Mouse (Mus musculus) kidney, postnatal 0 days (tissue): Measurements from ENCODE around the gene Rad23b. TPM values are rescaled to one million over a fixed set of nuclear protein-coding genes. Genes with fewer than 3 reads are reported as not detected.
A peak's percentile ranks its signal among the peaks of the same experiment; 100 is the strongest.
"Not testable (repeated sequence)": the region's sequence is repeated elsewhere in the genome, so short reads cannot be mapped to it uniquely, and the experiment has no call there.

Source experiments
- ATAC-seq: fragments of 200-750 bp; cut with Nextera tagmentation; replicated peaks from 2 replicates; pipeline ENCODE4 v1.8.0; 2017; ENCODE audit warnings: low read depth, moderate number of reproducible peaks, moderate TSS enrichment, moderate library complexity; ENCODE audit not compliant: low FRiP score
- DNase-seq: peaks from one replicate; pipeline ENCODE4 v3.0.0-alpha.2; 2016; ENCODE audit warnings: low spot score
- H3K27ac ChIP-seq: fragments of 300-500 bp; sonication (generic); 2 replicates; pipeline ENCODE4 v1.5.1; 2014; ENCODE audit warnings: mild to moderate bottlenecking
- H3K27me3 ChIP-seq: fragments of 300-500 bp; sonication (generic); 2 replicates; pipeline ENCODE4 v1.6.1; 2014; ENCODE audit warnings: low read length, mixed read lengths; ENCODE audit not compliant: insufficient read depth
- H3K36me3 ChIP-seq: fragments of 300-500 bp; sonication (generic); 2 replicates; pipeline ENCODE4 v1.6.1; 2014; ENCODE audit warnings: low read length, mixed read lengths; ENCODE audit not compliant: insufficient read depth
- H3K4me1 ChIP-seq: fragments of 300-500 bp; sonication (generic); replicated peaks from 2 replicates; pipeline ENCODE4 v1.6.1; 2014; ENCODE audit warnings: antibody characterized with exemption, low read length, mixed read lengths; ENCODE audit not compliant: insufficient read depth
- H3K4me2 ChIP-seq: fragments of 300-500 bp; sonication (generic); 2 replicates; pipeline ENCODE4 v1.6.1; 2014; ENCODE audit warnings: mild to moderate bottlenecking, low read length, moderate library complexity, mixed read lengths
- H3K4me3 ChIP-seq: fragments of 300-500 bp; sonication (generic); replicated peaks from 2 replicates; pipeline ENCODE4 v1.5.1; 2014; ENCODE audit warnings: low read depth, low read length
- H3K9ac ChIP-seq: fragments of 300-500 bp; sonication (generic); 2 replicates; pipeline ENCODE4 v1.6.1; 2014; ENCODE audit warnings: low read depth, low read length
- H3K9me3 ChIP-seq: fragments of 300-500 bp; sonication (generic); replicated peaks from 2 replicates; pipeline ENCODE4 v1.6.1; 2016; ENCODE audit warnings: low read length, inconsistent platforms, mixed read lengths
- CTCF ChIP-seq: IDR thresholded peaks from 2 replicates; pipeline ENCODE4 v1.5.1; 2016; ENCODE audit warnings: antibody characterized with exemption, low read depth, mild to moderate bottlenecking, moderate library complexity
- WGBS: fragments of 180-500 bp; shearing (Covaris S2); extraction: QIAGEN DNeasy Blood & Tissue Kit; methylation state at CpG from one replicate; pipeline ENCODE4 v1.1.7; 2014; 5-methylcytosine and 5-hydroxymethylcytosine counted together
- polyA plus RNA-seq: library from polyadenylated mRNA; unstranded; fragments of >200 nt; fragmentation: Nextera tagmentation; extraction: Ambion mirVana; gene quantifications from 2 replicates; pipeline ENCODE4 v1.2.1, GENCODE M21; 2015

Rad23b gene
- polyA plus RNA-seq, 1 experiment from 2014 or later = 79.7 TPM

DNA sequence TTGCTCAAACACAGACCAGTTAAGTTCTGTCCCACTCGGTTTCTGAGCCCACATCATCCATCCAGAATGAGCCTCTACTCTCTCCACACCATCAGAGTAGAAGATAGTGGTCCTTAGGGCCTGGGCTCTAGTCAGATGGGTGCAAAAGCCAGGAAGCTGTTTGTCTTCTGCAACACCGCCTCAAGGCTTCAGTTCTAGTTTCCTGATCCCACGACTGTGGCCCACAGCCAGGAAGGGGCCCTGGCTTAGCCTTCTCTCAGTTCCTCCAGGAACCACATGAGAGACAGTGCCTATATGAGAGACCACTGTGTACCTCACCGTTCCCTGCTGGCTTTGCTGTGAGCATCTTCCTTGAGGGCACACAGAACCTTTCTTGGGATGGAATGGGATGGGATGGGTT lies 22.3 kb upstream of the Rad23b start:
- Histone ChIP-seq H3K4me2 (no peak overlapping the region), H3K27me3 (no peaks in the 10 kb centered on the region), H3K4me1 (no peaks in the 10 kb centered on the region), H3K9me3 (no peaks in the 10 kb centered on the region), H3K27ac (no peak overlapping the region), H3K36me3 (no peaks in the 10 kb centered on the region), H3K9ac (no peak overlapping the region), H3K4me3 (no peak overlapping the region)
- 69% methylated on average over 4 of the region's 4 CpGs for WGBS
- ATAC-seq (no peak), DNase-seq (no peak)
- TF ChIP-seq CTCF = no peak

DNA sequence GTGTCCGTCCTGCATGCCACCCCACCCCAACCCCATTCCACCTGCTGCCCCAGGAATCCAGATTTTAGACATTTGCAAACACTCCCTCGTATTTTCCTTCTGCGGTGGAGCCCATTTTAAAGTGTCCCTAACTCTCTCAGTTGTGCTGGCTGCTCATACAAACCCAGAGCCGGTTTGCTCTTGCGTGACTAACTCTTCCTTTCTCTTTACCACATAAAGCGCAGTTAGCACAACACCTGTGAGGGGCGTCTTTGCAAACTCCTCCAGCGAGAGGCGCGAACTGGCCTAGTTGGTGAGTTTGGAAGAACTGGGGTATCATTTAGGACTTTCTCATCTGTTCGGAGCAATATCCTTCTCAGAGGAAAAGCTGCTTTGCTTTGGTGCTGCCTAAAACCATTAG lies 21.4 kb upstream of the Rad23b start:
- no peak overlapping the region for H3K4me2 ChIP-seq
- H3K4me3 ChIP-seq = no peak overlapping the region
- DNase-seq = no peak
- no peaks in the 10 kb centered on the region for H3K27me3 ChIP-seq
- ATAC-seq = no peak
- TF ChIP-seq CTCF = no peak
- H3K9ac ChIP-seq = no peak overlapping the region
- 89% methylated on average over 11 of the region's 11 CpGs for WGBS
- no peaks in the 10 kb centered on the region for H3K36me3 ChIP-seq
- H3K4me1 ChIP-seq = no peaks in the 10 kb centered on the region
- no peaks in the 10 kb centered on the region for H3K9me3 ChIP-seq
- H3K27ac ChIP-seq = no peak overlapping the region

- not testable (repeated sequence) for H3K9ac ChIP-seq, H3K27me3 ChIP-seq, H3K4me1 ChIP-seq, H3K27ac ChIP-seq, H3K36me3 ChIP-seq, DNase-seq, H3K4me2 ChIP-seq, H3K9me3 ChIP-seq, H3K4me3 ChIP-seq, ATAC-seq
- WGBS = 93% methylated on average over 6 of the region's 7 CpGs
These were observed 20.9 kb upstream of the Rad23b start for GRCm38 (mm10) chr4:55328928-55329327.

- TF ChIP-seq CTCF = no peak
- no peak overlapping the region for H3K9ac ChIP-seq
- H3K27me3 ChIP-seq = no peaks in the 10 kb centered on the region
- DNase-seq (peak; percentile 14), ATAC-seq (no peak)
- H3K36me3 ChIP-seq = no peaks in the 10 kb centered on the region
- 58% methylated on average over 8 of the region's 8 CpGs for WGBS
- no peak overlapping the region for H3K4me2 ChIP-seq
- no peak overlapping the region for H3K27ac ChIP-seq
- no peak overlapping the region for H3K4me3 ChIP-seq
- no peaks in the 10 kb centered on the region for H3K4me1 ChIP-seq
- H3K9me3 ChIP-seq = no peaks in the 10 kb centered on the region
These were observed 20.1 kb upstream of the Rad23b start for GRCm38 (mm10) chr4:55329621-55330346.

DNA sequence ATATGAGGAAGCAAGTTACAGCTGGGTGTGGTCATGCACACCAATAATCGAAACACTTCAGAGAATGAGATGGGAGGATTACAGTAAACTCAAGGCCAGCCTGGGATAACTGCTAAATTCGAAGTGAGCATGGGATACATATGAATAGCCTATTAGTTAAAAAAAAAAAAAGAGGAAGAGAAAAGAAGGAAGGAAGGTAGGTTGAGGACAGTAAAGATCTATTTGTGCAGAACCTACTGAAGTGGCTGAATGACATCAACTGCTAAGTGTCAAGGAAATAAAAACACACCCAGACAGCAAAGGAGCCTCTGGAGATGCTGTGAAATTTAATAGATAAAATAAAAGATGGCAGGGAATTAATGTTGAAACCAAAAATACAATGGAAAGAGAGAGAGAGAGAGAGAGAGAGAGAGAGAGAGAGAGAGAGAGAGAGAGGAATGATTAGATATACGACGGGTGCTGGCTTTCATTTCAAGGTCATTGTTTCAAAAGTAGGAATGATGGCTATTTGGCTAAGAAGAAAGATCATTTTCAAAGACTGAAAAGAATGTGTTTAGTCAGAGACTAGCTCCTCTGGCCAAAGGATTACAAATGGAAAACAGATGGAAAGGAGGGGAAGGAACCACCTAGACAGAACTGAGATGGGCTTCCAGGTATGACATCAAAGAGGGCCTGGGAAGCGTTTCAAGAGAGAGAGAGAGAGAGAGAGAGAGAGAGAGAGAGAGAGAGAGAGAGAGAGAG lies 14.6 kb upstream of the Rad23b start:
- no peaks in the 10 kb centered on the region for H3K9me3 ChIP-seq

GRCm38 (mm10) chr4:55338905-55339304 lies 10.9 kb upstream of the Rad23b start:
- no peak overlapping the region for H3K4me2 ChIP-seq
- DNase-seq (no peak), ATAC-seq (no peak)
- H3K27me3 ChIP-seq = no peaks in the 10 kb centered on the region
- H3K4me1 ChIP-seq = no peaks in the 10 kb centered on the region
- no peak for TF ChIP-seq CTCF
- H3K27ac ChIP-seq = no peak overlapping the region
- WGBS = 79% methylated on average over 1 of the region's 1 CpGs
- no peak overlapping the region for H3K4me3 ChIP-seq
- H3K9ac ChIP-seq = no peak overlapping the region
- H3K9me3 ChIP-seq = no peaks in the 10 kb centered on the region
- no peaks in the 10 kb centered on the region for H3K36me3 ChIP-seq

More for the DNA sequence above, 14.6 kb upstream of the Rad23b start:
- Histone ChIP-seq H3K9ac (no peak overlapping the region), H3K4me3 (no peak overlapping the region), H3K4me1 (no peaks in the 10 kb centered on the region), H3K36me3 (no peaks in the 10 kb centered on the region), H3K27ac (no peak overlapping the region), H3K27me3 (no peaks in the 10 kb centered on the region), H3K4me2 (no peak overlapping the region)
- 68% methylated on average over 5 of the region's 5 CpGs for WGBS
- no peak for DNase-seq
- no peak for ATAC-seq
- TF ChIP-seq CTCF = no peak
